Mouse (Mus musculus) gastrocnemius, postnatal 4 days (tissue): ENCODE results near the gene Cplx1. TPM values are rescaled to one million over a fixed set of nuclear protein-coding genes. Genes with fewer than 3 reads are reported as not detected.

ENCODE experiments used
- DNase-seq, 2 experiments: peaks; one replicate each; pipeline ENCODE4 v3.0.0; 2021 to 2022; ENCODE audit warnings: low spot score in 2 of 2, mixed read lengths in 2 of 2
- long read RNA-seq, 2 experiments: library from polyadenylated mRNA; stranded (forward); transcript quantifications; one replicate each; pipeline ENCODE4 v2.0.0; 2021
- total RNA-seq, 2 experiments: library from RNA; stranded (reverse); gene quantifications; 2 replicates each; pipeline ENCODE4 v1.2.3; 2021

The Cplx1 gene
- total RNA-seq = under 1 TPM; 0.27 to 0.31 TPM
- long read RNA-seq, experiment 1, partial matches to known transcripts = 0 of 1 reads
- long read RNA-seq, experiment 1, other reads (novel, unspliced or antisense) = 0 of 1 reads
- long read RNA-seq, experiment 2 = 0 reads

DNA sequence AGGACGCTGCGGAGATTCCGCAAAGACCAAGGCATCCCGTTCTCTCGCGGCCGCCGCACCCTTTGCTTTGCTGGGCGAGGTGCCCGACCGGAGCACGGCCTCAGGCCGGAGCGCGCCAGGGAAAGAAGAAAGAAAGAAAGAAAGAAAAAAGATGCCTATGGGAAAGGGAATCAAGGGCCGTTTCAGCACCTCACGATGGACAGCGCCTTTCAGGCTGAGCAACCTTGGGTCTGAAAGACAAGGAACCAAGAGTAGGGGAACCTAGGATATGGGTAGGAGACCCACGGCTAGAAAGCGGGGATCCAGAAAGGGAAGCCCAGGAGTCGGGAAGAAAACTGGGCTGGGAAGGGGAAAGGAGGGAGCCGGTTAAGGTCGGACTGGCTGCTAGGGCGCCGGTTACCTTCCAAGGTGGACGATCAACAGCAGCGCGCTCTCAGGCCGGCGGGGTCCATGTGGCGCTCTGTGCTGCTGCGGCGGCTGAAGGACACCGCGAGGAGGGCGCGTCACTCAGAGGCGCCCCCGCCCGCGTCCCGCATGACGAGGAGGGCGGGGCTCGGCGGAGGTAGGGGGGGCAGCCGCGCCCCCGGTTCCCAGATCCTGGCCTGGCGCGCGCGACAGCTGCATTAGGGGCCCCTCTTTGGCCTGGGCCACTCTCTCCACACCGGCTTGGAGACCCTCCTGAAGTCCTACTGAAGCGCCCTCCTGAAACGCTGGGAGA lies at the start of gene Cplx1:
TSS of gene Cplx1 (minus strand) at position 536 of the 718 bp plus-strand sequence.
- peak in 1 of 2 experiments; percentile 48 for DNase-seq

DNA sequence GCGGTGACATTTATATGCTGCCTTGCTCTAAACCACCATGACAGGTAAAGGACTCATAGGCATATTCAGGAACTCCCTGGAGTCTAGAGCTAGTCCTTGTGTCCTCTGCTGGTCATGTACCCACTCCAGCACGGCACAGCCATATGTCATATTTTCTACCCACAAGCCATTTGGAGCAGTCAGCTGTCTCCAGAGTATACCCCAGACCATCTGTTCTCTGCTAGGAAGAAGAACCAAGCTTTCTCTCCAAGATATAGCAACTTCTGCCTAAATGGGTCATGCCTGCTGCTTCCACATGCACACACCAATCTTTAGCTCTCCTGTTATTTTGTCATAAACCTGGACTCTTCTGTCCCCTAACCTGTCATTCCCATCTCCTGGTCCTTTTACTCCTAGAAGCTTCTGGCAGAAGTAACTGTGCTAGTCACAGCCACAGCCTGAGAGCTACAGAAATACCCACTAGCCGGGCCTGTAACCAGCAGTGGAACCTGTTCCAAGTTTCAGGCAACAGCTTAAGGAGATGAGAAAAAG lies 31.6 kb upstream of the Cplx1 start:
- no peak for DNase-seq

DNA sequence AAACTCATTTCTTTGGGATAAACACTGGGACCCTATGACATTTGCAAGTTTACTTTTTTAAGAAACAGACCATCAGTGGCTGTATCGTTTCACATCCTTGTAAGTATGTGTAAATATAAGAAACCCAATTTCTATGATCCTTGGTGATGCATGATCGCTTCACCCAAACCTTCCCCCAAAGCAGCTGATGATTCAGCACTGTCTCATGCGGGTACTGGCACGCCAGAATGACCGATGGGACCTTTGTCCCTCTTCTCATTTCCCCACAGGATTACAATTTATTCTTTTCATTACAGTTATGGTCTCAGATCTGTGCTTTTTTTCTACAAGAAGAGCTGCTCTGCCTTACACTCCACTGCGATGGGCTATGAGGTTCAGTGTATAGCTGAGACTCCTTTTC lies 23.2 kb upstream of the Cplx1 start:
- DNase-seq = no peak

DNA sequence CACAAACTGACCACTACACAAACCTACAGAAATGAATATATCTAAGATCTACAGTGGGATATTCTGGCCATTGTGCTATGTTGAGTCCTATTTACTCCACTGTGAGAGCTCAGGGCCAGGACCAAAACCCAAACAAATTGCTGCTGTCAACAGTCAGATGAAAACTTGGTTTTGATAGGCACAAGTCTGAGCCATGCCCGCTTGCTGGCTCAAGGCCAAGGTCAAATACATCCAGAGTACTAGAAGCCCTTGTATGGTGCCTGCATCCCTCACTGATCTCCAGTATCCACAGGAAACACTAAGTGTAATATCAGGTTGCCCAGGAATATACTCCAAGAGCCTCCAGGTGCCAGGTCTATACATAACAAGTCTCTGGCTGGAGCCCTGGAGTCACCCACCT lies 21.2 kb upstream of the Cplx1 start:
- DNase-seq = no peak

DNA sequence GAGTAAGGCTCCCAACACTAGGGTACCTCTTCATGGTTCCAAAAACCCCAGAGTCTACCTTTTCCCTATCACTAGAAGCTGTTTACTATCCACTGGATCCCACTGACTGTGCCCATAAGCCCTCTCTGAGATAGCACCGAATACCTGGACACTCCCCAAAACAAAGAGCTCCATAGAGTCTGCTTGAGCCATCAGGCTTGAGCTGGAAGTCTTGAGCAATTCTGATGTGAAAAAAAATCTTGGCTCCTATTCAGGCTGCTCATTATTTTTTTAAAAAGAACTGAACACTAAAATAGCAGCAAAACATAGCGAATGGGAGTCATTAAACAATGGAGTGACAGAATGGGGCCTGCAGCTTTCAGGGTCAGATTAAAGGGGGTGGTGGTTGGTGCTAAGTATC lies 17.3 kb upstream of the Cplx1 start:
- no peak for DNase-seq

DNA sequence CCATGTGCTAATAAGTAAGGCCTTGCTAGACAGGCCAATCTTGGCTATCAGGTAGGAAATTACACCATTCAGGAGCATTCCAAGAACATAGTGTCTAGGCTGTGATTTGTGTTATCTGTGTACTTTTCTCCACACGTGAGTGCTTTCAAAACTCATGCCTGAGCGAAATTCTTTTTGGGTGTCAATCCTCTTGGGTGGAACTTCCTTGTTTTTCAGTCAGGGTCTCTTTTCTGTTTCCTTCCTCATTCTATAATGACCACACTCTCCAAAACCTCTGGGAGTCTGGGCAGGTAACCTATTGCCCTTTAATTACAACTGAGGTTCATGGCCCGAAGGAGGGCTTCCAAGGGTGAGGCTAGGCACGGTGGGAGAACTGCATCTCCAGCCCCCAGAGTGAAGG lies 16.7 kb upstream of the Cplx1 start:
- DNase-seq = no peak

DNA sequence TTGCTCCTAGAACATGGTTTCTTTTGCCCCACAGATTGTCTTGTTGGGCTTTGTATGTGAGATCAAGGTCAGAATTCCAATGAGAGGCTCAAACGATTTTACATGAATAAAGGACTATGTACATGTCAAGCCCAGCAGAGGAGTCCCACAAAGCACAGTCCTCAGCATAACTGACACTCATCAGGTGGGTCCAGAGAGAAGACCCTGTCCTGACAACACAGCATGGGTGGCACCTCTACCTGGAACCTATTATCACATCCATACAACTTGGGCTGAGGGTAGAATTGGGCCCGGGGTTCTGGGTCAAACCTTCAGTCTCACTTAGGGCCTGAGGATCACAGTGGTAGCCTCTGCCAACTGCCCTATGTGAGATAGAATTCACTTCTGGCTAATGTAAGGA lies 15.6 kb upstream of the Cplx1 start:
- no peak for DNase-seq

DNA sequence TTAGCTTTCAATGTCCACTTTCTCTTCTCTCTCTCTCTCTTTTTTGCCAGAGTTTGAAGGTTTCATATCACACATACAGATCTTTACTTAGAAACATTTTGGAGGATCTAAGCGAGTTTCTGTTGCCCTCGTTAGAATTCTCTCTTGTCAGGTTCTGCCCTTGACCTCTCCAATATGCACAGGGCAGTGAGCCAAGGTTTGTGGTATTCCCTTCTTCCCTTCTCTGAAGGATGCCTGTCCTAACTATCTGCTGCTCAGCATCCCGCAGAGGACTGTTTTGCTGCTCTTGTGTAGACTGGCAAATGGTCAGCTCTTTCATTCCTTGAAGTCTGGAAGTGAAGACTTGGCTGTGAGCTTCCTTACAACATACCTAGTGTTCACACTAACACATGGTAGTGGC lies 14.5 kb upstream of the Cplx1 start:
- no peak for DNase-seq

DNA sequence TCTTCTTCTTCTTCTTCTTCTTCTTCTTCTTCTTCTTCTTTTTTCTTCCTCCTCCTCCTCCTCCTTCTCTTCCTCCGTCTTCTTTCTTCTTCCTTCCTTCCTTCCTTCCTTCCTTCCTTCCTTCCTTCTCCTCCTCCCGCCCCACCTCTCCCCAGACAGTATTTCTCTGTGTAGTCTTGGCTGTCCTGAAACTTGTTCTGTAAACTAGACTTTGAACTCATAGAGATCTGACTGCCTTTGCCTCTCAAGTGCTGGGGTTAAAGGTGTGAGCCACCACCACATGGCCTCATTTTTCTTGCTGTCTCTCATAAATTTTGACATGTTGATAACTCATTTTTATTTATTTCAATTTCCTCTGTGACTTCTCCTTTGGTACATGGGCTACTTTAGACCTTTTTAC lies 12.7 kb upstream of the Cplx1 start:
- DNase-seq = no peak

DNA sequence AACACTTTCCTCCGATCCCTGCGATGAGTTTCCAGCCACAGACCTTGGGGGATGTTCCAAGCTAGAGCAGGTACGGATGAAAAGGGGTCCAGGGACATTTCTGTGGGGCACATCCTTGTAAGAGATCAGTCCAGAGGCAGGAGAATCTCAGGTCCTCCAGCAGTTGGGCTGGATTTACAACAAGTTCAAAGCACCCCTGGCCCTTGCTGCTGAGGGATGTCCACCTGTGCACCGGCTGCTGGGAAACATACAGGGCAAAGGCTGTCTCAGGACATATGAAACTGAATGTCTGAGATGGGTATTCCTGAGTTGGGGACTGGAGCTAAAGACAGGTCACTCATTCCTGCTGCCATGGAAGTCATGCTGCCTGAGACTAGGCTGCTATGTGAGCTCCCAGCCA lies 7.2 kb upstream of the Cplx1 start:
- DNase-seq = no peak

DNA sequence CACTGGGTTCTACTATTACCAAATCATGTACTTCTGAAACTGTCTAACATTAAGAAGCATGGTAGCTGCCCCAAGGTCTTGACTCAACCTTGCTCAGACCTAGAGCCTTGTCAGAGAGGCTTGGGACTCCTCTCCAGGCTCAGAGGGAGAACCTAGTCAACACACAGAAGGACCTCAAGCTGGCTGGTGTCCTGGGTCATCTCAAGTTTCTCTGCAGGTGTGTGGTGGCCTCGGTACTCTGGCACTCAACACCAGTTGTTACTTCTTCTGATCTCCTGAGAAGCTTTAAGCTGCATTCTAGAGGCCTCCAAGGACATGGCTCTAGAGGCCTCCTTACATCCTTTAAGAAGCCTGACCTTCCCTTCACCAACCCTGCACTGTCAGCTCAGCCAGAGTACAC lies 4.2 kb upstream of the Cplx1 start:
- DNase-seq = no peak

DNA sequence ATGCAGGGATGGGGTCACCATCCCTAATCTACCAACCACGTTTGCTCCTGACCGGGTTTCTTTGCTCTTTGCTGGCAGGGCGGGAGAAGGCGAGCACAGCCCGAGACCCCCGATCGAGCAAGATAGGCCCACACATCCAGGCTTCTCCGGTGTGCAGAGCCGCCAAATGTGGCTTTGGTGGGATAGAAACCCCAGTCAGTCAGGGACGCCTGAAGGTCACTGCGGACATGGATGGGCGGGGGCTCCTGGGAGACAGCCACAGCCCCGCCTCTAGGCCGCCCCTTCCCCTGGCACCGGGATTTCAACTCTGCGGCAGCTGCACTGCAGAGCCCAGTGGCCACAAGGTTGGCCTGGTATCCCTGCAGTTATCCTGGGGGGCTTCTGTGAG lies 377 bp upstream of the Cplx1 start:
- no peak for DNase-seq

DNA sequence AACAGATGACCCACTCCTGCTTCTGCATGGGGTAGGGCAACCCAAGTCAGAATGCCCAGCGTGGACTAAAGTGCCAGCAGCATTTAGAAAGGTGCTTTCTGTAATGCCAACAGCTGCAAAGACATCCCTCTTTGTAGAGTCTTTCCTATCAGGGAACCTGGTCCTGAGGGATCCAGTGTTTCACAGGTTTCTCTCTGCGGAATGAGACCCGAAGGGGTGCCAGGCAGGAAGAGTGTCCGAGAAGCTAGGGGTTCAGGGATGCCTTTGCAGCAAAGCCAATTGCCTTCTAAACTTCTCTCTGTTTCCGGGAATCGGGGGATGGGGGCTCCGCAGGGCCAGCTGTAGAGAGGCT lies 711 bp downstream of the Cplx1 start:
- no peak for DNase-seq

DNA sequence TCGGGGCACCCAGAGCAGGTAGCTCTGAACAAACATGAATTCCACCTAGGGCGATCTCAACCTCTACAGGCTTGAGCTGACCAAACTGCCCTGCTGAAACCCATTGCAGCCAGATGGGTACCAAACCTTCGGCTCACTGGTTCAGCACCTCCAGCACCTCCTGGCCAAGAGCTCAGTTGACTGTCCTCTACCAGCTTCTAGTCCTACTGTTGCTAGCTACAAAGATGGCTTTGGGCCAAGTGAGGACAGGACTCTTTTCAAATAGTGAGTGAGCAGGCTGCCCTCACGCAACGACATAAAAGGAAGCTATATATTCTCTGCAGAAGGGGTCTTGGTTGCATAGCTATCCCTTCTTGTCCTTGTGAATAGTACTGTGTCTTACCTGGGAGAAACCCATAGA lies 2.2 kb downstream of the Cplx1 start:
- no peak for DNase-seq

DNA sequence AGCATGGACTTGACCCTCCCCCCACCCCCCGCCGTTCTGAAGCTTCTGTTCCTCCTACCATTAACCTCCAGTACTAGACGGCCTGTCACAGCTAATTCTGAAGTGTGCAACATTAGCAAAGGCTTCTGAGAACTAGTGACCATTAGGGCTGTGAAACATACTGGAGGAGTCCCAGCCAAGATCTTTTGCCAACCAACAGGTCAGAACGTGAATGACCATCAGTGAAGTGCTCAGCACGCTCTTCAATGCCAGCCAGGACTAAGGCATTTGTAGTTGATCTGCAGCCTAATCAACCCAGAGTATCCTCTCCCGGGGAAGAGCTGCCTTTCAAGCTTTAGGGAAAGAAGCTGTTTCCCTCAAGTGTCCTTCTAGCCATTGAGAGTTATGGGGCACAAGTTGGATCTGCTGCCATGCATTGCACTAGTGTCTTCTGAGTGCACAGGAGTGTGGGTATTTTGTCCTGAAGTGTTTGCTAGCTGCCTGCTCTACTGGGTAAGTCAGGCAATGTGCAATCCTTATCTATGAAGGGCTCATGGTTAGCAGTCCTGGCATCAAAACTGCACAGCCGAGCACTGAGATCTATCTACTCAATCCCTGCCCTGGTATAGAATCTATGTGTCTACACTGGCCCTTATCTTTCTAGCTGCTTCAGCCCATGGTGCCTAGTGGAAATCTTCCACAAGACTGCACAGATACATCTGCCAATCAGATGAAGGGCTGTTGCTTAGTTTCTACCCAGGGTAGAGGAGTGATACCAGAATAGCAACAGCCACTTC lies 6.1 kb downstream of the Cplx1 start:
- no peak for DNase-seq

DNA sequence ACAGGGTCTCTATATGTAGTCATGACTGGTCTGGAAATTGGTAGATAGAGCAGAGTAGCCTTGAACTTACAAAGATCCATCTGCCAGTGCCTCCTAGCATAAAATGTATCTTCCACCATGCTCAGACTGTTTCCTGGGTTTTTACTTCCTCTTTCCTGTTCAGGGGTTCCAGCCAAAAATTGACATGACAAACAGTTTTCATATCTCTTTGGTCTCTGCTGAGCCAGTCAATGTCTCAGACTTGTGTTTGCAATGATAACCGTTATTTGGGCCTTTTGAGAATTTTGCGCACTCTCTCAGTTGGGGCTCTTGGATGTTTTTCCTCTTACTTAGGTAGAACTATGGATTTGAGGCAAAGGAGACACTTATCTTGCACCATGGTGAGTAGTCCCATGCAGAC lies 15.6 kb downstream of the Cplx1 start:
- no peak for DNase-seq

DNA sequence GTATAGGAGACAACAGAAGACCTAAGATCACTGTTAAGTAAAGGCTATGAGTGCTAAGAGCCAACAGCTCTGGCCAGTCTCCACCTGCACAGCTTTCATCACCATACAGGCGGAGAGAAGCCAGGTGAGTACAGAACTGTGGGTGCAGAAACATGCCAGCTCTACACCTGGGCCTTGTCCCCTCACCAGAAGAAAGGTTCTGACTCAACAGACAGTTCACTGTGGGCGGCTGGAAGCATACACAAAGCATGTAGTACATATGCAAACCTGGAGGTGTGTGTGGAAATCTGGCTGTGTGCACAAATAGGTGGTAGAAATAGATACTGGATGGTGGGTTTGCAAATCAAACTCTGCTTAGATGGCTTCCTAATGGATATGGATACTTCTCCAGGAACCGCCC lies 27.2 kb downstream of the Cplx1 start:
- no peak for DNase-seq

DNA sequence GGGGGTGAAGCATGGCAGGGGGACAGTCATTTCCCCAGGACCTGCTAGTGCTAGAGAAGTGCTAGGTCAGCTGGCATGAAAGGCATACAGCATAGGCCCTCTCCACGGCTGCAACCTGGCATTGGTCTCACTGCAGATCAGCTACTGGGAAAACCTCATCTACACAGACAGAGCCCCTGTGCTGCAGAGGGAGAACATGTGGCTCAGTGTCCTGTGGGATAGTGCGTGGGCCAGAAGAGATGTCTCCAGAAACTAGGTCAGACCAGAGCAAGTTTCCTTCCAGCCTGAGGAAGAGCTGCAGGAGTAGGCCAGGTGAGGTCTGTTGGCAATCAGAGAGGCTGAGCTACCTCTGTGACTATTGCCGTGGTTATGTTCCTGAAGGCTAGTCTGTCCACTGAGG lies 27.9 kb downstream of the Cplx1 start:
- no peak for DNase-seq

DNA sequence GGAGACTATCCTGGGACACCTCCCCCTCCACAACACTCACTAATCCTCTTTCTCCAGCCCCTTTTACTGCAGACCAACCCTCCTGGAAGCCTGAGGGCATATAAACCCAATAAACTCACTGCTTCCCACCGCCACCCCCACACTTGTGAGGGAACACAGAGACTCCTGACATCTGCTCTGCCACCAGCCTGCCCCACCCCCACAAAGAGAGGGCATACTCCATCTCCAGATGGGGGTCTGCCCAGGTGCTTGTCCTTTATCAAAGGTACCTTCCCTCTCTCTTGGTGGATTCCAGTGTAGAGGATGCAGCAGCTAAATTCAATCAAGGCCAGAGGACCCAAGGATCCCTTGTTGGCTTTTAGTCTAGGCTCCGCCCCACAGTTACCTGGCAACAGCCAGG lies 28.8 kb downstream of the Cplx1 start:
- DNase-seq = no peak

DNA sequence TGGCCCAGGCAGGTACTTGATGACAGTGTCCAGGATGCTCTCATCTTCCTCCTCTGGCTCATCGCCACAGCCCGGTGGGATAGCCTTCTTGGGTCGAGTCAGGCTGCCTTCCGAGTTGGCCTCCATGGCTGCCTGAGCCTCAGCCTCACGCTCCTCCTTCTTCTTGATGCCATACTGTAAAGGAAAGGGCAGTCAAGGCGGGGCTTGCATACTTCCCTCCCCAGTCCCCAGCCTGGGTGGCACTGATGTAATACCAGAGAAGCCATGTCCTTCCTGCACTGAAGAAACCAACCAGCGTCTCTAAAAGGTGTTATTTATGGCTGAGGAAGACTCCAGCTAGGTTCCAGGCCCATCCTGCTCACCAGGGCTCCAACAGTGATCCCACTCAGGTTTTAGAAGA lies 29.7 kb downstream of the Cplx1 start:
- no peak for DNase-seq

DNA sequence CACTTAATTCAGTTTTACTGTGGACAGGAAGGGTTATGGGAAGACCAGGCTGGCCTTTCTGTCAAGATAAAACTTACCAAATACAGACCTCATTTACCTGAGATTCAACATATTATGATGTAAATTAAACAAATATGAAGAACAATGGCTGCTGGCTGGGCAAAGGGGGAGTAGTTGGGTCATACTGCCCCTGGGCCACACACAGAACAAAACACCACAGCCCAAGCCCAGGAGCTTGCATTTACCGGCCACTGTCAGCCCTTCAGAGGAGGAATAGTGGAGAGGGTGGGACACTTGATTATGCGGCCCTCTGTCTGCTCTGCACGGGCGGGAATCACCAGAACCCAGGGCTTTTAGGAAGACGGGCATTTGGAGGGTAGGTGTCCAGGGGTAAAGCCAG lies 30.9 kb downstream of the Cplx1 start:
- DNase-seq = no peak

DNA sequence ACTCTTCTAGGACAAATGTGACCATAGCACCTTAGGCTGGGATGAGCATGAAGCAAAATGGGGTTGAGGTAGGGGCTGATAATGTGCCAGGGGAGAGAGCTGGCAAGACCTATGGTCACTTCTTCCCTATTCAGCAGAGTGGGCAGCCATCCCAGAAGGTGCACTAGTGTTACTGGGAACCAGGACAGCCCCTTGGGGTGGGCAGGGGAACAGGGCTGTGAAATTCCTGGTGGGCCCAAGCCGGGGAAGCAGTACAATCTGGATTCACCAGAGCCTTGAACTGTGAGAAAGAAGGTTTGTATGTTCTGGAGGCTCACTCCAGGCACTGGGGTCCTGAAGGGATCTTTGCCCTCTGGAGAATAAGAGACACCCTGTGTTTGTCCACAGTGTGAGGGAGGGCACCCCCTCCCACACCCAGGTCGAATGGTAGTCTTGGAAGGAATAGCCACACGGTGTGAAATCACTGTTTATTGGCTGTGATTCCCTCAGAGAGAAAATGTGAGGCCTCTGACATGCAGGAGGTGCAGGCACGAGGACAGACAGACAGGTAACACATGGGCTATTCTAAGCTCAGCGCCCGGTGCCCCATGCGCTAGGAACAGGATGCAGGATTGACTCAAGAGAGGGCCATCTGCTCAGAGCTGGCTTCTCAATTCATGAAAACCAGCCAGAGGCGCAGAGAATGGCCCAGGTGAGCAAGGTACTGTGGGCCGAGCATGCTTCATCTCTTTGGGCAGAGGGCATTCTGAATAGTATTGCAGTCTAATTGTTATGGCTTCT lies 31.5 kb downstream of the Cplx1 start:
- DNase-seq = no peak
